Mouse (Mus musculus): Measurements from ENCODE around the gene Ppfia3. TPM values are rescaled to one million over a fixed set of nuclear protein-coding genes. Genes with fewer than 3 reads are reported as not detected.
"Not testable (repeated sequence)": the region's sequence is repeated elsewhere in the genome, so short reads cannot be mapped to it uniquely, and the experiment has no call there.

Gene Ppfia3
- total RNA-seq, 2 experiments from 2014 or later, result 154 to 170 TPM

- no peak for DNase-seq (ENCODE audit: low spot score in 2 of 2)
Measured at GRCm38 (mm10) chr7:45395129-45395541, 28.3 kb upstream of the Ppfia3 start.

- no peak for DNase-seq (ENCODE audit: low spot score in 2 of 2)
Measured at GRCm38 (mm10) chr7:45386077-45386476, 19.3 kb upstream of the Ppfia3 start.

GRCm38 (mm10) chr7:45376057-45376456, 9.2 kb upstream of the Ppfia3 start:
- DNase-seq (ENCODE audit: low spot score in 2 of 2), result no peak

- DNase-seq (ENCODE audit: low spot score in 2 of 2), result no peak
Measured at GRCm38 (mm10) chr7:45374620-45375019, 7.8 kb upstream of the Ppfia3 start.

GRCm38 (mm10) chr7:45372371-45372770, 5.6 kb upstream of the Ppfia3 start:
- no peak for DNase-seq (ENCODE audit: low spot score in 2 of 2)

GRCm38 (mm10) chr7:45370475-45371311, 3.9 kb upstream of the Ppfia3 start, which contains the start of gene Lin7b:
Gene Lin7b, minus strand, starts transcription at chr7:45370583.
- peak; percentile 91 to 94 for DNase-seq (ENCODE audit: low spot score in 2 of 2)

DNA sequence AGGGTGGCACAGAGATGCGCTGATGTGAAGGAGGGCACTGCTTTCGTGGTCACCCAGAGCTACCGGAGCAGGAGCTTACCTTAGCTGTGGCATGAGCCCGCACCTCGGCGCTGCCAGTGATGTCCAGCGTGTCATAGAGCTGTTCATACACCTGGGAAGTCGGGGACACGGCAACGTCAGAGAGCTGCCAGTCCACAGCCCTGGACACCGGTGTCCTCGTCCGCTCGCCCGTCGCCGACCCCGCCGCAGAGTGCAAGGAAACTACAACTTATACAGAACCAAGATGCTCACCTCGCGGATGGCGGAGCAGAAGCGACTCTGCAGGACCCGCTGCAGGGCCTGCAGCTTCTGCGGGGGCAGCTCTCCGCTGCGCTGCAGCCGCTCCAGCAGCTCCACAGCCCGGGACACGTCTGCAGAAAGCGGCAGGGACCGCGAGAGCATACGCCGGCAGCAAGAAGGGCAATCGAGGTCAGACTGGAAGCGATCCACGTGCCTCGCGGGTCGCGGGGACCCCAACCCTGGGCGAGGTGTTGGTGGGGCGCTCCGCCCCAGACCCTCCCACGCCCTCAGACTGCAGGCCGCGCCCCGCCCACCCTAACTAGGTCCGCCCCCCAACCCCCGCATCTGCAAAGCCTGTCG, 3.1 kb upstream of the Ppfia3 start:
- DNase-seq (ENCODE audit: low spot score in 2 of 2), result no peak

- DNase-seq (ENCODE audit: low spot score in 2 of 2), result no peak
Measured at GRCm38 (mm10) chr7:45369022-45369745, 2.4 kb upstream of the Ppfia3 start.

- no peak for DNase-seq (ENCODE audit: low spot score in 2 of 2)
Measured at GRCm38 (mm10) chr7:45368178-45368577, 1.4 kb upstream of the Ppfia3 start.

DNA sequence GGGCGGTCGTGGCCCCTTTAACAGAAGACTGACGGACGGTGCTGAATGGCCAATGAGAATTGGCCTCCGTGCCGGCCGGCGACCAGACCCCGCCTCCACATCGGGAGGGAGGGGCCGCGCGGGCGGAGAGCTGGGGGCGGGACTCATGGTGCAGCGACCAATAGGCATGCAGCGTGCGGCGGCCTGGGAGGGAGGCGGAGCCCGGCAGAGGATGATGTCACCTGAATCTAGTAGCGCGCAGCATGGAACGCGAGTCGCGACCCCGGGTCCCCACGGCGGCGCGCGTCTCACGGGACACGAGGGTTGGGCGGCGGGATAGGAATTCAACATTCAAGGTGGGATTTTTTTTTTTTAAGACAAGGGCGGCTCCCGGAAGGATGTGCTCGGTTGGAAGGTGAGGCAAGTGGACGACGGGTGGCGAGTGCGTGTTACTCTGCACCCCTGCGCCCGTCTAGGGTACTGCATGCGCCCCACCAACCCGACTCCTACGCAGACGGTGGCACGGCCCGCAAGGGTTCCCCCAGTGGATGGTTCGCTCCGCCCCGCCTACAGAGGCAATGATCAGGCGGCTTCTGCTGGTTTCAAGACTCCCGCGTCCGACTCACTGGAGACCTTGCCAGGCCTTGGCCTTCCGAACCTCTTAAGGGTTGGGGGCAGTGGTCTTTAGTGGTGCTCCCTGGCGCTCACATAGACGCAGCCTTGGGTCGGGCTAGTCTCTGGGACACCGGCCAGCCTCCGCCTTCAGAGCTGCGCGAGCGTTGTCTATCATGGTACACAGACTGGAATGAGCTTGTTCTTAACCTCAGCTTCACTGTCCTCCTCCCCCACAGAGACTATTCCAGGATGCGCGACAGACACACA, 431 bp upstream of the Ppfia3 start:
- DNase-seq (ENCODE audit: low spot score in 2 of 2), result peak; percentile 98

DNA sequence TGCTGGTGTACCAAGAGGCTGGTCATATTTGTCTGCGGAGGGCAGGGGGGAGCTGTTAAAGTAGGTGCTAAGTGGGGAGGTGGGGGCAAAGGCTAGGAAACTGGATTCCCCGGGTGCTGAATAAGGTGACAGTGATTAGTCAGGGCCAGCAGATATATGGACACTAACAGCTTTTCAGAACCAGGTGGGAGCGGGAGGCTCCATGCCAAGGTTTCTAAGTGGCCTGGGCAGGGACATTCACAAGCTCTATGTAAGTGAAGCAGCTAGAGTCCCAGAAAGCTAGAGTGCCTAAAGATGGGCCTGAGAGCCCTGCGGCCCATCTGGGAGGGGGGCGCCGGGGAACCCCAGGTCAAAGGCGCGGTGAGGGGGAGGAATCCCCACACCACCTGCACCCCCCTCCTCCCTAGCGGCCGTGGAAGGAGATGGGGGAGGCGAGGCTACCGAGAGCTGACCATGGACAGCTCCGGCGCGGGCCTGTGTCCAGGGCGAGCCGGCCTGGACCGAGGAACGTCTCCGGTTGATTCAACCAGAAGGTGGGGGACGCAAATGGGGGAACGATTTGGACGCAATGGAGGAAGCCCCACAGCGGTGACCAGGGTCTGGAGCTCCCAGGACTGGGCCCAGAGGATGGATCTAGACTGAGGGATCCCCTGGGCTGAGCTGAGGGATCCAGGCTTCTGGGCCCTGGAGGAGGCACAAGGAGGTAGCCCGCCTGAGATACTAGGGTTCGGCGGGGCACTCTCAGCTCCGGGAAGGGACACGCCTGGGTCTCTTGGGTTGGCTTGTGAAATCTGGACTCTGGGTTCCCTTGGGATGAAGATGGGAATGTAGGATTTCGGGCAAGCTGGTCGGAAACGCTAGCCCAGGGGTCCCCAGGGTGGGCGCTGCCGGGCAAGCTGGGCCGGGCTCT, 822 bp downstream of the Ppfia3 start:
- no peak for DNase-seq (ENCODE audit: low spot score in 2 of 2)

- no peak for DNase-seq (ENCODE audit: low spot score in 2 of 2)
Measured at GRCm38 (mm10) chr7:45363983-45364382, 2.8 kb downstream of the Ppfia3 start.

DNA sequence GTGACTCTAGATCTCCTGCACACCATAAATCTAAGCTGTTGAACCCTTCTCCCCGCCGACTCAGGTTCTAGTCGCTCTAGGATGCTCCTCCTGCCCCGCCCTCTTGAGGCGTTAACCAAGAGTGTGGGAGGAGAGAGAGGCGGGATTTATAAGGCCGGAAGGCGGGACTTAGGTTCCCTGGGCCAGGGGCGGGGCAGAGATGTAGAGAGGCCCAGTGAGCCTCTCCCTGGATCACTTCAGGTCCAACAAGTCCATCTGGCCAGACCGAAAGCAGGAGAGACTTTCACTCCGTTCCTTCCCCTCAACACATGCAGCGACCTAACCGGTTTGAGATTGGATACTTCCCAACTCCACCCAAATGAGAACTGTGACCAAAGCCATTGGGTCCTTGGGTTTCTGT, 4.0 kb downstream of the Ppfia3 start:
- no peak for DNase-seq (ENCODE audit: low spot score in 2 of 2)

GRCm38 (mm10) chr7:45361243-45361804, 5.5 kb downstream of the Ppfia3 start:
- DNase-seq (ENCODE audit: low spot score in 2 of 2), result peak; percentile 78 to 86

GRCm38 (mm10) chr7:45360404-45361125, 6.3 kb downstream of the Ppfia3 start:
- DNase-seq (ENCODE audit: low spot score in 2 of 2), result no peak

DNA sequence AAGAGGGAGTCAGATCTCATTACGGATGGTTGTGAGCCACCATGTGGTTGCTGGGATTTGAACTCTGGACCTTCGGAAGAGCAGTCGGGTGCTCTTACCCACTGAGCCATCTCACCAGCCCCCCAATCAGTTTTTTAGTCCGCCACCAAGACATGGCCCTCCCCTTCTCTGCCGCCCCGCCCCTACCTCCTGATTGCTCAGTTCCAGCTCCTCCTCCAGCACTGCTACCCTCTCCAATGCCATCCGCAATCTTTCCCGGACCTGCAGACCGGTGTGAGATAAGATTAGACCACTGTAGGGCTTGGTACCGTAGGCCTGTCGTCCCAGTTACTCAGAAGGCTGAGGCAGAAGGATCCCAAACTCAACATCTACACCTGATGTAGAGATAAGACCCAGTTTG, 7.7 kb downstream of the Ppfia3 start:
- DNase-seq (ENCODE audit: low spot score in 2 of 2), result not testable (repeated sequence)

DNA sequence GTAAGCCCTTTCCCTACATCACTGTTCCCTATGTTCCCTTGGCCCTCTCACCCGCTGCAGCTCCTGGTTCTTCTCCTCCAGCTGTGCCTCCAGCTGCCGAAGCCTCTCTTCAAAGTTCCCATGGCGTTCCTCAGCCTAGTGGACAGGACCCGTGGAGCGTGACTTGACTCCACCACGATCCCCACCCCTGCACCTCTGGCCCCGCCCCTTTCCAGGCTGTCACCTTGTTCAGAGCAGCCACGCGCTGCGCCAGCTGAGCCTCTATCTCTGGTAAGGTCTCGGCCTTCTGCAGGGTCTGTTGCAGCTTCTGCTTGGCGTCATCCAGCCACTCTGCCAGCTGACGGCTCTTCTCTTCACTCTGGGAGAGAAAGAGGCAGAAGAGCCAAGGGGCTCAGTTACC, 10.7 kb downstream of the Ppfia3 start:
- DNase-seq (ENCODE audit: low spot score in 2 of 2), result no peak

DNA sequence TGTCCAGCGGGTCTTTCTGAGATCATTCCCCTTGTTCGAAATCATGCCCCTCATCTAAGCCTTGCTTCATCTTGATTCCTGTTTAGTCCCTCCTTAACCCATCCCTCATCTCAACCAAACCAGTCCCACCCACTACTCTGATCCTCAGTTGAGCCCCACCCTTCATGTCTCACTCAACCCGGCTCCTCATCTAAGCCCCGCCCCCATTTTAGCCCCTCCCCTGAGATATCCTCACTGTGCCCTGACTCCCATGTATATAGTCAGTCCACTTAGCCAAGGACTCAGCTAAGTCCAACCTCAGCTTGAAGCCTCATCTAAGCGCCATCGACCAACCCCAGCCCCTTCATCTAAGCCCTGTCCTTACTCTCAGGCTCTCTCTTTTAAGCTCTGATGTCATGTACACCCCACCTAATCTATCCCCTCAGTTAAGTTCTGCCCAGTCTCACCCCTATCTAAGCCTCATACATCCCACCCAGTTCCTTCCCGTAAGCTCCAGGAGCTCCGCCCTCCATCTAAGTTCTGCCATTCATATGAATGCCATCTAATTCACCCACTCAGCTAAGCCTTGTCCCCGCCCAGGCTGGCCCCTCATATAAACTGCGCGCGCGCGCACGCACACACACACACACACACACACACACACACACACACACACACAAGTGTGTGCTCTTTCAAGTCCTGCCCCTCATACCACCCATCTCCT, 11.3 kb downstream of the Ppfia3 start:
- no peak for DNase-seq (ENCODE audit: low spot score in 2 of 2)

Measured in left cerebral cortex, adult 18-20 months (tissue).